Mouse (Mus musculus) megakaryocyte, embryonic 14.5 days (primary cell): ENCODE results near the gene Tle1.

Experiments used
- FLI1 ChIP-seq: IDR thresholded peaks from 2 replicates; pipeline ENCODE4 v1.6.1; 2012; ENCODE audit warnings: low read length, inconsistent platforms, mixed read lengths
- GATA1 ChIP-seq: IDR thresholded peaks from 3 replicates; pipeline ENCODE4 v1.6.1; 2012; ENCODE audit warnings: mixed read lengths, low read length, inconsistent platforms, borderline replicate concordance

GRCm38 (mm10) chr4:72132646-72133045 lies 68.1 kb downstream of the Tle1 start:
- TF ChIP-seq GATA1 (no peak), FLI1 (no peak)
